Mouse (Mus musculus): ENCODE data around the gene Uhrf1bp1l.
"Not testable (repeated sequence)": the region's sequence is repeated elsewhere in the genome, so short reads cannot be mapped to it uniquely, and the experiment has no call there.

The Uhrf1bp1l gene

GRCm38 (mm10) chr10:89744871-89745665 lies at the start of gene Uhrf1bp1l:
Uhrf1bp1l (plus strand) TSS chr10:89744991.
- peak; percentile 90 for DNase-seq

GRCm38 (mm10) chr10:89695194-89695911 lies 49.4 kb upstream of the Uhrf1bp1l start:
- no peak for DNase-seq

- not testable (repeated sequence) for DNase-seq
Observed at GRCm38 (mm10) chr10:89696270-89696669, 48.5 kb upstream of the Uhrf1bp1l start.

- no peak for DNase-seq
Observed at GRCm38 (mm10) chr10:89697956-89698355, 46.8 kb upstream of the Uhrf1bp1l start.

- DNase-seq: no peak
Observed at GRCm38 (mm10) chr10:89703042-89703441, 41.7 kb upstream of the Uhrf1bp1l start.

- no peak for DNase-seq
Observed at GRCm38 (mm10) chr10:89707397-89707796, 37.4 kb upstream of the Uhrf1bp1l start.

- no peak for DNase-seq
Observed at GRCm38 (mm10) chr10:89708720-89709119, 36.1 kb upstream of the Uhrf1bp1l start.

GRCm38 (mm10) chr10:89714910-89715309 lies 29.9 kb upstream of the Uhrf1bp1l start:
- DNase-seq: no peak

GRCm38 (mm10) chr10:89720252-89720651 lies 24.5 kb upstream of the Uhrf1bp1l start:
- peak; percentile 57 for DNase-seq

GRCm38 (mm10) chr10:89720796-89721195 lies 24.0 kb upstream of the Uhrf1bp1l start:
- peak; percentile 95 for DNase-seq

- DNase-seq: peak; percentile 79
Observed at GRCm38 (mm10) chr10:89722247-89723195, 22.3 kb upstream of the Uhrf1bp1l start.

- DNase-seq: no peak
Observed at GRCm38 (mm10) chr10:89730386-89730785, 14.4 kb upstream of the Uhrf1bp1l start.

- DNase-seq: no peak
Observed at GRCm38 (mm10) chr10:89731341-89731740, 13.4 kb upstream of the Uhrf1bp1l start.

GRCm38 (mm10) chr10:89732001-89732794 lies 12.6 kb upstream of the Uhrf1bp1l start, which contains the start of gene Actr6:
Actr6 (minus strand) TSS chr10:89732295.
- DNase-seq: peak; percentile 96

- no peak for DNase-seq
Observed at GRCm38 (mm10) chr10:89737092-89737491, 7.7 kb upstream of the Uhrf1bp1l start.

GRCm38 (mm10) chr10:89737887-89738286 lies 6.9 kb upstream of the Uhrf1bp1l start:
- no peak for DNase-seq

- DNase-seq: no peak
Observed at GRCm38 (mm10) chr10:89738395-89738794, 6.4 kb upstream of the Uhrf1bp1l start.

GRCm38 (mm10) chr10:89739703-89740102 lies 5.1 kb upstream of the Uhrf1bp1l start:
- DNase-seq: no peak

GRCm38 (mm10) chr10:89740995-89741394 lies 3.8 kb upstream of the Uhrf1bp1l start:
- no peak for DNase-seq

- no peak for DNase-seq
Observed at GRCm38 (mm10) chr10:89743266-89743665, 1.5 kb upstream of the Uhrf1bp1l start.

- DNase-seq: peak; percentile 45
Observed at GRCm38 (mm10) chr10:89744341-89744740, 450 bp upstream of the Uhrf1bp1l start.

GRCm38 (mm10) chr10:89745666-89746020 lies 852 bp downstream of the Uhrf1bp1l start:
- peak; percentile 31 for DNase-seq

Measured in kidney, adult 9 months (tissue).